Mouse (Mus musculus) adrenal gland, postnatal 4 days (tissue): ENCODE data around the gene Kcnc3. TPM values are rescaled to one million over a fixed set of nuclear protein-coding genes. Genes with fewer than 3 reads are reported as not detected.
A peak's percentile ranks its signal among the peaks of the same experiment; 100 is the strongest.

ENCODE experiments used
- DNase-seq, 2 experiments: peaks; one replicate each; pipeline ENCODE4 v3.0.0; 2021 to 2022; ENCODE audit warnings: low spot score in 2 of 2, mixed read lengths in 2 of 2
- total RNA-seq, 2 experiments: library from RNA; stranded (reverse); gene quantifications; 2 replicates each; pipeline ENCODE4 v1.2.3; 2021

The Kcnc3 gene
- total RNA-seq, 2 experiments from 2014 or later, result 7.6 to 9.9 TPM

- no peak for DNase-seq
These were observed 35.0 kb downstream of the Kcnc3 start for GRCm38 (mm10) chr7:44625241-44626067.

GRCm38 (mm10) chr7:44626068-44626385 is 35.6 kb downstream of the Kcnc3 start:
- DNase-seq, result no peak

GRCm38 (mm10) chr7:44626966-44627365 is 36.5 kb downstream of the Kcnc3 start:
- DNase-seq, result no peak

- DNase-seq, result no peak
These were observed 38.1 kb downstream of the Kcnc3 start for GRCm38 (mm10) chr7:44628402-44629034.

- DNase-seq, result no peak
These were observed 40.0 kb downstream of the Kcnc3 start for GRCm38 (mm10) chr7:44630437-44630836.

GRCm38 (mm10) chr7:44632676-44633075 is 42.2 kb downstream of the Kcnc3 start:
- DNase-seq, result no peak

- DNase-seq, result no peak
These were observed 42.9 kb downstream of the Kcnc3 start for GRCm38 (mm10) chr7:44633407-44633806.

GRCm38 (mm10) chr7:44636684-44637083 is 46.2 kb downstream of the Kcnc3 start:
- no peak for DNase-seq

- DNase-seq, result no peak
These were observed 48.2 kb downstream of the Kcnc3 start for GRCm38 (mm10) chr7:44638663-44639062.

GRCm38 (mm10) chr7:44640843-44641605 is 50.6 kb downstream of the Kcnc3 start:
- DNase-seq, result no peak

GRCm38 (mm10) chr7:44641887-44642286 is 51.4 kb downstream of the Kcnc3 start:
- DNase-seq, result no peak

GRCm38 (mm10) chr7:44645256-44645655 is 54.8 kb downstream of the Kcnc3 start:
- DNase-seq, result no peak

- no peak for DNase-seq
These were observed 55.5 kb downstream of the Kcnc3 start for GRCm38 (mm10) chr7:44645951-44646350.

GRCm38 (mm10) chr7:44647042-44647724 is 56.7 kb downstream of the Kcnc3 start:
- peak in 1 of 2 experiments; percentile 49 for DNase-seq

GRCm38 (mm10) chr7:44647729-44648128 is 57.3 kb downstream of the Kcnc3 start:
- no peak for DNase-seq

- no peak for DNase-seq
These were observed 58.7 kb downstream of the Kcnc3 start for GRCm38 (mm10) chr7:44649094-44649610.

- peak in 1 of 2 experiments; percentile 19 for DNase-seq
These were observed 59.5 kb downstream of the Kcnc3 start for GRCm38 (mm10) chr7:44649990-44650389.

- DNase-seq, result no peak
These were observed 61.0 kb downstream of the Kcnc3 start for GRCm38 (mm10) chr7:44651416-44651815.

- DNase-seq, result no peak
These were observed 63.3 kb downstream of the Kcnc3 start for GRCm38 (mm10) chr7:44653773-44654172.
